Mouse (Mus musculus) myocyte (in vitro differentiated cells): ENCODE measurements around the gene Sh2d6.
A peak's percentile ranks its signal among the peaks of the same experiment; 100 is the strongest.

Source experiments
- CEBPB ChIP-seq: IDR thresholded peaks from 2 replicates; pipeline ENCODE4 v1.6.1; 2011; ENCODE audit warnings: mild to moderate bottlenecking, moderate library complexity; ENCODE audit not compliant: poor library complexity, insufficient read depth, severe bottlenecking
- E2F4 ChIP-seq: IDR thresholded peaks from one replicate; pipeline ENCODE4 v1.6.1; 2011; ENCODE audit warnings: mild to moderate bottlenecking, control low read depth, moderate library complexity; ENCODE audit not compliant: insufficient read depth
- MAX ChIP-seq: IDR thresholded peaks from one replicate; pipeline ENCODE4 v1.6.1; 2011; ENCODE audit warnings: low read depth, mild to moderate bottlenecking, control low read depth
- MYOD1 ChIP-seq, 3 experiments: IDR thresholded peaks; one replicate each; pipeline ENCODE4 v1.6.1; 2011; ENCODE audit warnings: control low read depth in 2 of 3, low read depth in 2 of 3, mild to moderate bottlenecking in 2 of 3, moderate library complexity in 1 of 3; ENCODE audit not compliant: insufficient read length in 2 of 3, control insufficient read depth in 1 of 3
- MYOG ChIP-seq, 3 experiments: IDR thresholded peaks; one replicate each; pipeline ENCODE4 v1.6.1; 2011; ENCODE audit warnings: control low read depth in 2 of 3, low read depth in 2 of 3, mild to moderate bottlenecking in 2 of 3; ENCODE audit not compliant: insufficient read length in 2 of 3, control insufficient read depth in 1 of 3, insufficient read depth in 1 of 3
- POLR2A ChIP-seq: IDR thresholded peaks from one replicate; pipeline ENCODE4 v1.6.1; 2011; ENCODE audit warnings: low read depth, mild to moderate bottlenecking, control low read depth, moderate library complexity; ENCODE audit not compliant: insufficient read length
- POLR2AphosphoS2 ChIP-seq: IDR thresholded peaks from one replicate; pipeline ENCODE4 v1.6.1; 2011; ENCODE audit warnings: low read depth, control low read depth; ENCODE audit not compliant: insufficient read length
- TCF12 ChIP-seq: IDR thresholded peaks from one replicate; pipeline ENCODE4 v1.6.1; 2011; ENCODE audit warnings: mild to moderate bottlenecking, control low read depth; ENCODE audit not compliant: poor library complexity, insufficient read depth, severe bottlenecking
- USF1 ChIP-seq: IDR thresholded peaks from one replicate; pipeline ENCODE4 v1.6.1; 2011; ENCODE audit warnings: low read depth, mild to moderate bottlenecking, control low read depth, moderate library complexity

DNA sequence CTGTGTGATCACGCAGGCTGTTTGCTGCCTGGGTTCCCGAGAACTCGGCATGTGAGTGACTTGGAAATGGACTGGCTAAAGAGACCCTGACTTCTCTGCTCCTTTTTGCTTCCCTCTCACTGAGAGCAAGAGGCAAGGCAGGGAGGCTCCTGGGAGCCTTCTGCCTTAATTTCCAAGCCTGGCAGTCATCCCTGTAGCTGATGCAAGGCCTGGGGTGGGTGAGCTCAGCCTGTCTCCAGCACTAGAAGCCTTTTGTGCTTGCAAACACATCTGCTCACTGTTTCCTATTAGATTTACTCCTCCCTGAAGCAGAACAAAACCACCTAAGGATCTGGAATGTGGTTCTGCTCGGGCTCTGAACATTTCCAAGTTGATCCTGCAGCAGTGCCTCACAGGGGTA is 12.9 kb downstream of the Sh2d6 start:
- TF ChIP-seq POLR2A, result no peak
- TF ChIP-seq CEBPB, result peak; percentile 83
- no peak for TF ChIP-seq USF1
- no peak for TF ChIP-seq MAX
- TF ChIP-seq MYOG (IDR thresholded peaks at IDR 0.05; ENCODE audit: control insufficient read depth in 1 of 3, insufficient read depth in 1 of 3, insufficient read length in 2 of 3, low read depth in 2 of 3), result no peak
- no peak for TF ChIP-seq MYOD1 (IDR thresholded peaks at IDR 0.05; ENCODE audit: control insufficient read depth in 1 of 3, insufficient read length in 2 of 3, low read depth in 2 of 3)
- TF ChIP-seq POLR2AphosphoS2, result no peak
- TF ChIP-seq TCF12, result no peak
- no peak for TF ChIP-seq E2F4
